Mouse (Mus musculus): ENCODE measurements around the gene Ccdc144b. TPM values are rescaled to one million over a fixed set of nuclear protein-coding genes. Genes with fewer than 3 reads are reported as not detected.

Gene Ccdc144b
- not detected for polyA plus RNA-seq (2015; fragmentation: Illumina TruSeq; extraction: RNeasy Lipid Tissue Mini Kit (QIAGEN cat#74804); ENCODE audit: insufficient read depth, low read depth, low replicate concordance)

DNA sequence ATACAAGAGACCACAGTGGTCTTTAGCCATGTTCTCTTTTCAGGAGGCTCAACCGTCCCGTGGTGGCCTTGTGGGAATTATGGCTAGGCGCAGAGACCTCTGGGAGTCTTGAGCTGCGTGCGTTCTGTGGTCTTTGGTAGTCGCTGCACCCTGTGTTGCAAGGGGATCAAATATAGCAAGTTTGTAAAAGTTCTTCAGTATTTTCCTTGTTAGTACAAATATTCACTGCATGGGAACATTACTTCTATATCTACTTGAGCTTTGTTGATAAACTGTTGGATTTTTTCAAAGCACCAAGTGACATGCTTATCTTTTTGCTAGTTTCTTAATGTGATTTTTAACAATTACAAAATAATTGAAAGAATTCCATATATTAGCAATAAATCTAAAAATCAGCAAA, at the start of gene Ccdc144b:
TSS of gene Ccdc144b (minus strand) at position 101 of the 400 bp plus-strand sequence.

DNA sequence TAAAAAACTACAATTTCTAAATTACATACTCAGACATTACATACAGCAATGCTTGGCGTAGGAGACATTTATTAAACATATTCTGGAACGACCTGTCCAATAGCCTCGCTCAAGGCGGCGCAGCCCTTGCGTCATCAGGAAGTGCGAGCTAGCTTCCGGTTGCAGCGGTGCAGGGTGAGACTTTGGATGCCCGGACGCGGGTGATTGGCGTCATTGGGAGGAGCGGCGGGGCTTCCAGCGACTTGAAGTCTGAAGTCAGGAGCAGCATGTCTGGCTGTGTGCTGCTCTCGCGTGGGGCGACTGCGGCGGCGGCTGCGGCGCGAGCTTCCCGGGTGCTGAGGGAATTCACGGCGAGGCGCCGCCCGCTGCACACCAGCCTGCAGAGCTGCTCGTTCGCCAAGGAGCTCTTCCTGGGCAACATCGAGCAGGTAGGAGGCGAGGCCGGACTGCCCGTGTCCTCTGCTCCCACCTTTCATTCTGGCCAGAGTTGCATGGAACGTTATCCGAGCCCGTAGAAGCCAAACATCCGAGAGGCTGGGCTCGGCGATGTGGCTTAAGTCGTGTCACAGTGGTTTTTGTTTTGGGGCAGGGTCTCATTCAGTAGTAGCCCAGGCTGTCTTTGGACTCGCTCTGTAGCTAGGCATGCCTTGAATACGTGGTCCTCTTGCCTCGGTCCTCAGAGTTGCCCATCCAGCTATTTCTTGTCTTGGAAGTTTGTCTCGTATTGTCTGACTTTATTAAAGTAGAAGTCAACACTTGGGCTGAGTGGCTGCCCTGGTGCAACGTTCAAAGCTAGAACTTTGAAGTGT, 12.7 kb upstream of the Ccdc144b start, which contains the start of gene Acad9:
TSS of gene Acad9 (plus strand) at position 137 of the 809 bp plus-strand sequence.

DNA sequence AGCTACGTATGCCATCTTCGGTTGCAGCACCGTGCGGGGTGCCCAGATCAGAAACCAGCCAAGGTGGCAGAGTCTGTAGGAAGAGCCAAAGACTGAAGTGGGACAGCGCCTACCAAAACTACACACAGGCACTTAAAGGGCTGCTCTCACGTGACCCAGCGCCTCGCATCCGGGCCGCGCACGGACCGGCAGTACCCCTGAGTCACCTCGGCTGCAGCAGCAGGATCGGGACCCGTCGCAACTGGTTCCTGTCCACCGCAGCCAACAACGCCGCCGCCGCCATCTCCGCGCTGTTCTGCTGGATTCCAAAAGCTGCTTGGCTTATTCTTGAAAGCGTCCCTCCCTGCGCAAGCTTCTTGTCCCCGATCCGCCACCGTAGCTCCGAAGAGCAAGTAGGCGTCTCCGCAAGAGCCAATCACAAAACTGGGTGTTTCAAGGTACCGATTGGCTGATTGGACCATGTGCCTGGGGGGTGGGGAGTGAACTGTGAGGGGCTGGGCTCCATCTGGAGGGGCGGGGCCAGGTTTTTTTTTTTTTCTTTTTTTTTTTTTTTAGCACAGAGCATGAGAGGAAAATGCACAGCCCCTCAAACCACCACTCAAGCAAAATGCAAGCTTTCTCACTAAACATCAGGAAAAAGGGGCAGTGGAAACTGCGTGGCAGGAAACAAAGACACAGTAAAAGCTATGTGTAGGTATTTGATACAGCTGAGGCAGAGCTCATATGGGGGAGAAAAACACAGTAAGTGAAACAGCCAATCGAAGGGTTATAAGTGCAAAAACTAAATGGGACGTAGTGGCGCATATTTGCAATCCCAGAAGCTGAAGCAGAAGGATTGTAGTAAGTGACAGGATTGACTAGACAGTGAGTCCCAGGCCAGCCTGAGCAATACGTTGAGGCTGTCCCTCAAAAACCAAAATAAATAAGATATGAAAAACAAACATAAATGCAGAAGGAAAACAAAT, 52.8 kb downstream of the Ccdc144b start, which contains the start of gene Mccc1:
TSS of gene Mccc1 (minus strand) at position 404 of the 965 bp plus-strand sequence.

Other genes starting within 250 kb of the Ccdc144b start
- gene Dcun1d1, start 116.1 kb downstream of the Ccdc144b start, polyA plus RNA-seq (2015; fragmentation: Illumina TruSeq; extraction: RNeasy Lipid Tissue Mini Kit (QIAGEN cat#74804); ENCODE audit: insufficient read depth, low read depth, low replicate concordance), result 6.2 TPM
- gene Mccc1, start 52.9 kb downstream of the Ccdc144b start, polyA plus RNA-seq (2015; fragmentation: Illumina TruSeq; extraction: RNeasy Lipid Tissue Mini Kit (QIAGEN cat#74804); ENCODE audit: insufficient read depth, low read depth, low replicate concordance), result 13.6 TPM
- gene Acad9, start 12.4 kb upstream of the Ccdc144b start, polyA plus RNA-seq (2015; fragmentation: Illumina TruSeq; extraction: RNeasy Lipid Tissue Mini Kit (QIAGEN cat#74804); ENCODE audit: insufficient read depth, low read depth, low replicate concordance), result 7.9 TPM
- 1.1 TPM for gene D3Ertd254e, start 97.5 kb upstream of the Ccdc144b start, polyA plus RNA-seq (2015; fragmentation: Illumina TruSeq; extraction: RNeasy Lipid Tissue Mini Kit (QIAGEN cat#74804); ENCODE audit: insufficient read depth, low read depth, low replicate concordance)
- not detected for gene Qrfpr, start 168.8 kb upstream of the Ccdc144b start, polyA plus RNA-seq (2015; fragmentation: Illumina TruSeq; extraction: RNeasy Lipid Tissue Mini Kit (QIAGEN cat#74804); ENCODE audit: insufficient read depth, low read depth, low replicate concordance)

Data from pancreas, adult 10 weeks (tissue).